Mouse (Mus musculus) stomach, postnatal 0 days (tissue): Measurements from ENCODE around the gene Hapln2.

Experiments
- CTCF ChIP-seq: IDR thresholded peaks from 2 replicates; pipeline ENCODE4 v1.5.1; 2016; ENCODE audit warnings: antibody characterized with exemption, low read depth, mild to moderate bottlenecking, moderate library complexity
- EP300 ChIP-seq: optimal IDR thresholded peaks from 2 replicates; pipeline ENCODE3; 2016; ENCODE audit warnings: antibody characterized with exemption

GRCm38 (mm10) chr3:88057902-88058696 is 30.7 kb upstream of the Hapln2 start, which contains the start of gene Naxe:
- TF ChIP-seq CTCF (no peak), EP300 (no peak)
